Mouse (Mus musculus) adrenal gland, postnatal 14 days (tissue): ENCODE measurements around the gene Maco1. TPM values are rescaled to one million over a fixed set of nuclear protein-coding genes. Genes with fewer than 3 reads are reported as not detected.

Experiments
- total RNA-seq: library from RNA; stranded (reverse); gene quantifications from 2 replicates; pipeline ENCODE4 v1.2.3, GENCODE M21; 2021

Gene Maco1
- total RNA-seq, 1 experiment from 2014 or later: 35.3 TPM

Other genes with a start within 250 kb of the Maco1 start
- 19.6 and 21.5 TPM in 2 replicates for gene Man1c1, start 149.1 kb downstream of the Maco1 start, total RNA-seq
- 46.4 and 53.1 TPM in 2 replicates for gene Ldlrap1, start 85.3 kb downstream of the Maco1 start, total RNA-seq
- 1.1 and 8.4 TPM in 2 replicates for gene Rhd, start 11.2 kb upstream of the Maco1 start, total RNA-seq
- 215 and 225 TPM in 2 replicates for gene Tmem50a, start 61.7 kb upstream of the Maco1 start, total RNA-seq
- gene Rsrp1, start 70.2 kb upstream of the Maco1 start, total RNA-seq: 394 and 402 TPM in 2 replicates
- gene Syf2, start 77.6 kb upstream of the Maco1 start, total RNA-seq: 81.4 and 90.5 TPM in 2 replicates